Mouse (Mus musculus) hindbrain, embryonic 12.5 days (tissue): ENCODE measurements around the gene Fam169b. TPM values are rescaled to one million over a fixed set of nuclear protein-coding genes. Genes with fewer than 3 reads are reported as not detected.

Experiments
- ATAC-seq: fragments of 200-750 bp; cut with Nextera tagmentation; 2 replicates; pipeline ENCODE4 v1.8.0; 2017; ENCODE audit warnings: moderate TSS enrichment; ENCODE audit not compliant: low FRiP score
- H3K27ac ChIP-seq: fragments of 300-500 bp; sonication (generic); 2 replicates; pipeline ENCODE4 v1.5.1; 2016; ENCODE audit warnings: mild to moderate bottlenecking
- H3K27me3 ChIP-seq: fragments of 300-500 bp; sonication (generic); 2 replicates; pipeline ENCODE4 v1.6.1; 2016; ENCODE audit warnings: mild to moderate bottlenecking
- H3K36me3 ChIP-seq: fragments of 300-500 bp; sonication (generic); 2 replicates; pipeline ENCODE4 v1.6.1; 2016; ENCODE audit warnings: mild to moderate bottlenecking
- H3K4me1 ChIP-seq: fragments of 300-500 bp; sonication (generic); 2 replicates; pipeline ENCODE4 v1.6.1; 2016
- H3K4me2 ChIP-seq: fragments of 300-500 bp; sonication (generic); replicated peaks from 2 replicates; pipeline ENCODE4 v1.6.1; 2016; ENCODE audit warnings: mild to moderate bottlenecking
- H3K4me3 ChIP-seq: fragments of 300-500 bp; sonication (generic); 2 replicates; pipeline ENCODE4 v1.5.1; 2016; ENCODE audit warnings: mild to moderate bottlenecking
- H3K9ac ChIP-seq: fragments of 300-500 bp; sonication (generic); 2 replicates; pipeline ENCODE4 v1.6.1; 2016; ENCODE audit warnings: mild to moderate bottlenecking, moderate library complexity
- H3K9me3 ChIP-seq: fragments of 300-500 bp; sonication (generic); replicated peaks from 2 replicates; pipeline ENCODE4 v1.6.1; 2016; ENCODE audit warnings: mild to moderate bottlenecking
- WGBS: fragments of 180-500 bp; shearing (Covaris S2); methylation state at CpG from one replicate; pipeline ENCODE4 v1.1.7; 2016; 5-methylcytosine and 5-hydroxymethylcytosine counted together
- polyA plus RNA-seq: library from polyadenylated mRNA; unstranded; fragments of >200 nt; fragmentation: Nextera tagmentation; extraction: Ambion mirVana; gene quantifications from 2 replicates; pipeline ENCODE4 v1.2.1, GENCODE M21; 2016

The Fam169b gene
- polyA plus RNA-seq, 1 experiment from 2014 or later: 0.34 TPM

DNA sequence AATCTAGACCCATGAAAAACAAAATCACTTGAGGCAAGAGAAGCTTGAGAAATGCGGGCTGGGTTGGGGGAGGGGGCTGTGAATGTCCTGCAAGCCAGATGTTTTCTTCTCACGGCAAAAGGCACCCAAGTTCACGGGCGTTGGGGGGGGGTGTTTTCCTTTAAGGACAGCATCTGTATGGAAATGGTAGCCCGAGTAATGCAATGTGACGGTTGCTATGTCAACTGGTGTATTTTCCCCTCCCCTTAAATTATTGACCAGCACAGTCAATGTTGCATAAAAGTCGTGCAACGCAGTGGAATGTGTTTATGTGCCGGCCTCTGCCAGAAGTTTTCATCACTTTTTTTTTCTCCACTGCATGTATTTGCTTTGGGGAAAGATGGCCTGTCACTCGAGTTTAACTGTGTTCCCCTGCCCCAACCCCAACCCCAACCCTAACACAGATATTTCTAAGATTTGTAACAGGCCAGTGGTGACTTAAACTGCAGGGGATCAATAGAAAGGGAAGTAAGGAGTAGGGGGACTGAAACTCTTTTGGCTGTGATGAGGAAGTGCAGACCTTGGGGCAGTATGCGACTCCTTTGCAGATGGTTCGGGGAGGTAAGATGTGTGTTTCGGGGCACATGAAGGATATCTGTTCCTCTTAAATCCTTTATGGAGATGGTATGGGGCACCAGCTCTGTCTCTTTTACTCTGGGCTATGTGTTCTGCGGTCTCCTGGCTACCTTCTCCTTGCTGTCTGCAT is 39.6 kb downstream of the Fam169b start:
- Histone ChIP-seq H3K36me3 (no peaks in the 10 kb centered on the region), H3K4me1 (0 out of 2 replicates have a peak, but pooled peaks cover 4% of the 10 kb centered on the region), H3K9me3 (no peaks in the 10 kb centered on the region), H3K27me3 (no peaks in the 10 kb centered on the region), H3K9ac (no peak overlapping the region), H3K4me2 (no peak overlapping the region), H3K27ac (no peak overlapping the region), H3K4me3 (no peak overlapping the region)
- ATAC-seq: no peak
- 64% methylated on average over 14 of the region's 14 CpGs for WGBS

DNA sequence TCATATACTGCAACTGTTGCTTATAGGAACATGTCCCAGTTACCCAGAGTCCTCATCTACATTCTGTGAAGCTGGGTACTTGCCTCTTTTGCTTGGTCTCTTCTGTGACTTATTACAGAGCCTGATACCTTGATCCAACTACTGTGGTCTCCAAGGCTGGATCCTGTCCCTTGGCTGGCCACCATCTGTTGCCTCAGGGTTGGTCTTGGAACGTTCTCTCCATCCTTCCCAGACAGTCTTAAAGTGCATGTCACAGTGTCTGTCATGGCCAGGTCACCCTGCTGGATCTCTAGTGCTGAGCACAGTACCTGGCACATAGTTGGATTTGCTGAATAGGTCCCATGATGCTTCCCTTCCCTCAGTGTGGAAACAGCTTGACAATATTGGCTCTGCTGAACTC is 40.6 kb downstream of the Fam169b start:
- ATAC-seq: no peak
- H3K9ac ChIP-seq: no peak overlapping the region
- H3K27ac ChIP-seq: no peak overlapping the region
- no peaks in the 10 kb centered on the region for H3K27me3 ChIP-seq
- 85% methylated on average over 1 of the region's 1 CpGs for WGBS
- no peak overlapping the region for H3K4me2 ChIP-seq
- H3K9me3 ChIP-seq: no peaks in the 10 kb centered on the region
- H3K4me1 ChIP-seq: 0 out of 2 replicates have a peak, but pooled peaks cover 4% of the 10 kb centered on the region
- H3K36me3 ChIP-seq: no peaks in the 10 kb centered on the region
- no peak overlapping the region for H3K4me3 ChIP-seq

DNA sequence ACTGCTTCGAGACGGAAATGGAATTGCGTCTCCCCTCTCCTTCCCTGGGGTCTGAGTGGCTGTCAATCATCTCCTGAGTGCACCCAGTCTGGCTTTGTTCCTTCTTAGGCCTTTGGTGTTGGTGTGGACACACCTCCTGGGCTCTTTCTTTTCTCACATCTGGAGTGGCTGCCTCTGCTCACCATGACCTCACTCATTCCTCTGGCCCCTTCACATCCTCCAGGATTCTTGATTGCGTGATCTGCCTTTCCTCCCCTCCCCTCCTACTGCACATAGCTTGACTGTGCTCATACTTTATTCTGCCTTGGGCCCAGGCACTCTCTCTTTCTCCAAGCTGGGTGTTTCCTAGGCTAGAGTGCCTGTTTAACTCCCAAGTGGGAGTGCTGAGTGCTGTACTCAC is 41.4 kb downstream of the Fam169b start:
- Histone ChIP-seq H3K4me1 (0 out of 2 replicates have a peak, but pooled peaks cover 4% of the 10 kb centered on the region), H3K36me3 (no peaks in the 10 kb centered on the region), H3K9ac (no peak overlapping the region), H3K4me3 (no peak overlapping the region), H3K27me3 (no peaks in the 10 kb centered on the region), H3K27ac (no peak overlapping the region), H3K4me2 (no peak overlapping the region), H3K9me3 (no peaks in the 10 kb centered on the region)
- 58% methylated on average over 4 of the region's 4 CpGs for WGBS
- ATAC-seq: no peak

DNA sequence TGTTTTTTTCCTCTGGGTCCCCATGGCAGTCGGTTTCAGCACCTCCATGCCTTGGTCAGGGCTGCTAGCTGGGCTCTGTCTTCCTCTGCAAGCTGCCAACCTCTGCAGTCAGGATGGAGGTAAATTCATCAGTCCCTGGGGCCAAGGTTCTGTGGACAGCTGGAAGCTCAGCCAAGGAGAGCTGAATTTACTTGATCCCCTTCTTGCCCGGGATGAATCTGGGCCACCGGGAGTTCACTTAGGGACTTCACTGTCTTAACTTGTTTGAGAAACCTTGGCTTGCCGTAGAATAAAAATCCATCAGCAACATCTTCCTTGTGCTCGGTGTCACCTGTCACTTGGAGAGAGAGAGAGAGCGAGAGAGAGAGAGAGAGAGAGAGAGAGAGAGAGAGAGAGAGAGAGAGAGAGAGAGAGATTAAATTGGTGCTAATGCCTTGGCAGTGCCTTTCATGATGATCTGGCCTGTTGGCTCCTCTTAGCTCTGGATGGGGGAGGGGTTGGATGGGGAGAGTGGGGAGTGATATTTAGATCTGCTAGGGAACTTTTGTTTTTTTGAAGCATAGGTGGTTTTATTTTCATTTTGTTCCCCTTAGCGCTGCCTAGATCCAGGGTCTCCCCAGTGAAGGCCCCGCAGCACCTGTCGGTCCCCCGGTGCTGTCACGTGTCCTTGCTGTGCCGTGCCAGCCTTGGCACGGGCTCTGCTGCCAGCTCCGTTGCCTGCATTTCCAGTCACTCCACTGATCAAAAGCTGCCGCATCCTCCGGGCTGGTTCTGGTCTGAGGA is 44.6 kb downstream of the Fam169b start:
- H3K27me3 ChIP-seq: no peaks in the 10 kb centered on the region
- ATAC-seq: no peak
- H3K4me3 ChIP-seq: no peak overlapping the region
- no peaks in the 10 kb centered on the region for H3K36me3 ChIP-seq
- H3K9me3 ChIP-seq: no peaks in the 10 kb centered on the region
- H3K9ac ChIP-seq: no peak overlapping the region
- no peak overlapping the region for H3K27ac ChIP-seq
- H3K4me2 ChIP-seq: no peak overlapping the region
- 87% methylated on average over 16 of the region's 16 CpGs for WGBS
- no peaks in the 10 kb centered on the region for H3K4me1 ChIP-seq

DNA sequence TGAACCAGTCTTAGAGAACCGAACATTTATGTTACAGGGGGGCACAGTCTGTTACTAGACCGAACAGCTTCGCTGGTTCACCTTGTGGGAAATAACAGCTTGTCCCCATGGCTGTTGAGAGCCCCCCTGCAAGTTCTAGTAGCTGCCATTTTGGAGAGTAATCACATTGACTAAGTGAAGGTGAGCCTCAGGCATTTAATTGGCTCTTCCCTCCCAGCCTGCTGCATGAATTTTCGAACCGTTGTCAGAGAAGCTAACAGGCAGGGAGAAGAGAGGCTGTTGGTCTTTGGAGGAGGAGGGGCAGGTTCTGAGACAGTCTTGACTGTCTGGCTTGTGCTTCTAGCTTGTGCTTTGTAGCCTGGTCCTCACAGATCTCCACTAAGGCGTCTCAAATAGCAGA is 45.3 kb downstream of the Fam169b start:
- Histone ChIP-seq H3K4me2 (no peak overlapping the region), H3K27ac (no peak overlapping the region), H3K4me3 (no peak overlapping the region), H3K27me3 (no peaks in the 10 kb centered on the region), H3K9me3 (no peaks in the 10 kb centered on the region), H3K36me3 (no peaks in the 10 kb centered on the region), H3K9ac (no peak overlapping the region), H3K4me1 (no peaks in the 10 kb centered on the region)
- 65% methylated on average over 6 of the region's 6 CpGs for WGBS
- ATAC-seq: no peak

DNA sequence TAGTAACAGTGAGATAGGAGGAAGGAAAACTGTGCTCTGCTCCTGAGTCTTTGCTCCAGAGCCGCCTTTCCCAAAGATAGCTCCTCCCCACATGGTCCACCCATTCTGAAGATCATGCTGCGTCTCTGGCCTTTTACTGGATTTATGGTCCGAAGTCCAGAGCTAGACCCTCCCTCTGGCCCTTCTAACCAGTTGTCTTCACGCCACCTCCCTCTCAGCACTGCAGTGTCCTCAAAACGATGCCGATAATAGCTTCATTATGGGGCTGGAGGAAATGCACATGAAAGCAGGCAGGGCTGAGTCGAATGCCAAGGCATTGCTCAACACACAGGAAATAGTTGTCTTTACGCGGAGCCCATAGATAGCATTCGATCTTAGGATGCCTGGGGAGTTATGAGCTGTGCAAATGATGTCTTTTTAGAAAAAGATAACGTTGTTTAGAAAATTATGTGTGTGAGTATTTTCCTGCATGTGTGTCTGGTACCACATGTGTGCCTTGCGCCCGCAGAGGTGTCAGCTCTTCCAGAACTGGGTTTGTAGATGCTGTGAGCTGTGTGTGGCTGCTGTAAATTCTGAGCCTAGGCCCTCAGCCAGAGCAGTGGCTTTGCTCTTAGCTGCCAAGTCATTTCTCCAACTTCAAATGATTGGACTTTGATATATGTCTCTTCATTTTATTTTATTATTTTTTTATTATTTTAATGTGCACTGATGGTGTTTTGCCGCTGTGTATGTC is 46.6 kb downstream of the Fam169b start:
- ATAC-seq: no peak
- Histone ChIP-seq H3K9me3 (no peaks in the 10 kb centered on the region), H3K27ac (no peak overlapping the region), H3K36me3 (no peaks in the 10 kb centered on the region), H3K4me3 (no peak overlapping the region), H3K9ac (no peak overlapping the region), H3K27me3 (no peaks in the 10 kb centered on the region), H3K4me2 (no peak overlapping the region), H3K4me1 (no peaks in the 10 kb centered on the region)
- 79% methylated on average over 14 of the region's 14 CpGs for WGBS

DNA sequence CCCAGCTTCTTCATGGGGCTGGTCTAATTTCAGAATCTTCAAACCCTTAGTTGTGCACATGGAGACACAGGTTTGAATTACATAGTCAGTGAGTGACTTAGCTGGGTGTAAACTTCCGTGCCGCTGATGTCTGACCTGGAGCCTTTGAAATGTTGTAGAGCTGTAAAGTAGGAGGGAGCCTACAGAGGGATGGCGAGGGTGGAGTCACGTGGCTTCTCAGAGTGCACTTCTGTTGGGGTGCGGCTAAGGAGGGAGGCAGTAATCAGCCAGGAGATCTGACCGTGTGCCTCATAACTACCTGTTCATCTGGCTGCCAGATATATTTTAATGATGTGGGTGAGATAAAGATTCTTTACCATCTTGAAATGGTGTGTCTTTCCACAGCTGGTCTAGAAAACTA is 49.4 kb downstream of the Fam169b start:
- no peaks in the 10 kb centered on the region for H3K9me3 ChIP-seq
- H3K9ac ChIP-seq: no peak overlapping the region
- no peak for ATAC-seq
- H3K4me1 ChIP-seq: no peaks in the 10 kb centered on the region
- no peak overlapping the region for H3K4me2 ChIP-seq
- no peak overlapping the region for H3K4me3 ChIP-seq
- no peaks in the 10 kb centered on the region for H3K36me3 ChIP-seq
- H3K27me3 ChIP-seq: no peaks in the 10 kb centered on the region
- WGBS: 90% methylated on average over 6 of the region's 6 CpGs
- H3K27ac ChIP-seq: no peak overlapping the region

DNA sequence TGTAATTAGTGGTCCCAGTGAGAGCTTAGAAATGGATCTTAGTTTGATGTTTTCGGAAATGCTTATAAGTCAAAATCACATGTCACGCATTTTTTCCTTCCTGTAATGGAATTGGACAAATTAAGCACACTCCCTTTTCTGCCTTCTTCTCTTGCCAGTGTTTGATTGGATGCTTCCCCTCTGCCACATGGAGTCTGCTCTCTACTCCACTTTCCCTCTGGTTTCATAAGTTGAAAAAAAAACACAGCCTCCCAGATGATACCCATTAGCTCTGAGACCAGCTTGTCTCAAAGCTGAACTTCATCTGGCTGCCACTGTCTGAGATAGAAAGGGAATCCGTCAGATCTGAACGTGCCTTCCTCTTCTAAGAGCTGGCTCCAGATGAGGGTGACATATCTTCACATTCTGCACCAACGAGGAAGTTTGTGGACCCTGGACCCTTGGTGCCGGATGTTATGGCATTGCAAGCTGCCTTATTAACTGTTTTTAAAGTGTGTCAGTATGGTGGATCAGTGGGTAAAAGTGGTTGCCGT is 52.6 kb downstream of the Fam169b start:
- WGBS: 79% methylated on average over 7 of the region's 7 CpGs
- ATAC-seq: no peak
- Histone ChIP-seq H3K4me3 (no peak overlapping the region), H3K4me1 (no peaks in the 10 kb centered on the region), H3K4me2 (no peak overlapping the region), H3K9me3 (no peaks in the 10 kb centered on the region), H3K27ac (no peak overlapping the region), H3K9ac (no peak overlapping the region), H3K36me3 (no peaks in the 10 kb centered on the region), H3K27me3 (no peaks in the 10 kb centered on the region)

DNA sequence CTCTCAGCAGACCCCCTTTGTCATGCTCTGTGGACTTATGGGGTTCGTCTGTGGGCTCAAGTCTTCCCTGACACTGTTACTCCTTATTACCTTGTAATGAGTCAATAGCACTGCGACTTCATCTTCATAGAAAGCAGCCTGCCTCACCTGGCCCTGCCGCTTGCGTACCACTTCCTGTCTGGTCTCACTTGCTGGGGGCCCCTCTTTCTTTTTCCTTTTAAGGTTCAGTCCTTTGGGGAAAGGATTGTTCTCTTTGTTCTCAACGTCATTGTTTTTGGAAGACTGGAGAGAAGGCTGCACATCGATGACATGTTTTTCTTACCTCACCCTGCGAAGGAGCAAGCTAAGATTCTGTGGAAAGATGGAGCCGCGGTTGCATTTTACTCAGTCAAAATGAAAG is 55.4 kb downstream of the Fam169b start:
- Histone ChIP-seq H3K36me3 (no peaks in the 10 kb centered on the region), H3K4me2 (no peak overlapping the region), H3K27me3 (no peaks in the 10 kb centered on the region), H3K4me3 (no peak overlapping the region), H3K27ac (no peak overlapping the region), H3K9ac (no peak overlapping the region), H3K9me3 (no peaks in the 10 kb centered on the region), H3K4me1 (no peaks in the 10 kb centered on the region)
- WGBS: 77% methylated on average over 9 of the region's 9 CpGs
- no peak for ATAC-seq

DNA sequence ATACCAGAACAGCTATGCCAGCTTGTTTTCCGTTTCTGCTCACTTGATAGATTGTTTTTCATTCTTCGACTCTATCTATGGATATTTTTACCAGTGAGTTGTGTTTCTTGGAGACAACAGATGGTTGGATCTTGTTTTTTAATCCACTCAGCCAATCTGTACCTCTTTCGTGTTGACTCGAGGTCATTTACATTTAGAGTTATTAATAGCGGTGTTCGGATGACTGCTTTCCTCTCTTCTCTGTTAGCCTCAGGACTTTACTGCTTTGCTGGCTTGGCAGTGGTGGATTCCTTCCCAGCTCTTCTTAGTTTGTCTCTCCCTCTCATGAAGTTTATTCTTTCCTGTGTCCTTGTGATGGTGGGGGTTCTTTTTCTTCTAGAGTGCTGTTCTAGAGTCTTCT is 59.2 kb downstream of the Fam169b start:
- Histone ChIP-seq H3K27ac (no peak overlapping the region), H3K27me3 (no peaks in the 10 kb centered on the region), H3K4me3 (no peak overlapping the region), H3K4me2 (no peak overlapping the region), H3K9me3 (no peaks in the 10 kb centered on the region), H3K36me3 (no peaks in the 10 kb centered on the region), H3K9ac (no peak overlapping the region), H3K4me1 (no peaks in the 10 kb centered on the region)
- ATAC-seq: no peak
- WGBS: 91% methylated on average over 6 of the region's 6 CpGs

DNA sequence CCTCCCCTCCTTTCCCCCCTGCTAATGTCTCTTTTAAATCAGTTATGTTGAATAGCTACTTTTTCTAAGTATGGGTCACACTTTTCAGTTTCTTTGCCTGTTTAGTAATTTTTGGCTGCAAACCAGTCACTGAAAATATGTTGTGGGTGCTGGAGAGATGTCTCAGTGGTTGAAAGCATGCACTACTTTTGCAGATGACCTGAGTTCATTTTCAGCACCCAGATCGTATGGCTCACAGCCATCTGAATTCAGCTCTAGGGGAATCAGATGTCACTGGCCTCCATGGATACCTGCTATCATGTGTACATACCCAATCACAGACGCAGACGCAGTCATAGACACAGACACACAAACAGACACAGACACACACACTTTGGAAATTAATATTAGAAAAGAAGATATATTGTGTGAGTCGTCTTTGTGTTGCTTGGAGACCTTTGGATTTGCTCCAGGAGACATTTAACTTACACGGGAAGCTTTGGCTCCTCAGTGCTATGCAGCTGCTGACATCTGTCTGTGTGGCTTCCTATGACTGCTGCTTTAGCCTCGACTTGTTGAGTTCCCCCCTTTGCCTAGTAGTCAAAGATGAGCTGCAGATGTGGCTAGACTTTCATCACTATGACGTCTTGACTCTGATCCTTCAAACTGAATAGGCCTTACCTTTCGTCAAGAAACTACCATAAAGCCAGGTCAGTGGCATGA is 63.6 kb downstream of the Fam169b start:
- no peak overlapping the region for H3K4me2 ChIP-seq
- no peak for ATAC-seq

DNA sequence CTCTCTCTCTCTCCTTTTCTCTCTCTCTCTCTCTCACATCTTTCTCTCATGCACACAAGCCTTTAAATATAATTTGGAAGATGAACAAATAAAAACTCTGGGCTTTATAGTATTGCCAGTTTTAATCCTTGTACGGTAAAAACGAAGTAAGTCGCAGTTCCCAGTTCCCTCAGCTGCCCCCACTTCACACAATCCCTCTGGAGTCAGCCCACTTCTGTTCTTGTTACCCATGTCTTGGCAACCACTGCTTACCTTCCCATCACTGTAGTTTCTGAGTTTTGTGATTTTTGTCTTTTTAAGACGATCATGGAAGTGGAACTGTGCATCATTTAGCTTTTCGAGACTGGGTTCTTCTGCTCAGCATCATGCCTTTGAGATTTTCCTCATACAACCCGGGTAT is 65.0 kb downstream of the Fam169b start:
- H3K4me2 ChIP-seq: no peak overlapping the region
- WGBS: 72% methylated on average over 6 of the region's 6 CpGs
- no peak for ATAC-seq

More for the DNA sequence above, 63.6 kb downstream of the Fam169b start:
- H3K9ac ChIP-seq: no peak overlapping the region
- 86% methylated on average over 8 of the region's 8 CpGs for WGBS
- no peaks in the 10 kb centered on the region for H3K4me1 ChIP-seq
- no peaks in the 10 kb centered on the region for H3K9me3 ChIP-seq
- no peak overlapping the region for H3K4me3 ChIP-seq
- no peaks in the 10 kb centered on the region for H3K36me3 ChIP-seq
- H3K27me3 ChIP-seq: no peaks in the 10 kb centered on the region
- no peak overlapping the region for H3K27ac ChIP-seq

More for the DNA sequence above, 65.0 kb downstream of the Fam169b start:
- H3K9ac ChIP-seq: no peak overlapping the region
- no peaks in the 10 kb centered on the region for H3K9me3 ChIP-seq
- no peaks in the 10 kb centered on the region for H3K36me3 ChIP-seq
- H3K4me1 ChIP-seq: no peaks in the 10 kb centered on the region
- H3K27me3 ChIP-seq: no peaks in the 10 kb centered on the region
- no peak overlapping the region for H3K27ac ChIP-seq
- H3K4me3 ChIP-seq: no peak overlapping the region
